Mouse (Mus musculus): ENCODE results near the gene Kcnip4.
A peak's percentile ranks its signal among the peaks of the same experiment; 100 is the strongest.

Gene Kcnip4

GRCm38 (mm10) chr5:48371890-48372766 lies 1152.6 kb downstream of the Kcnip4 start:
- DNase-seq = peak; percentile 96

GRCm38 (mm10) chr5:48349309-48349708 lies 1175.4 kb downstream of the Kcnip4 start:
- no peak for DNase-seq

GRCm38 (mm10) chr5:48345983-48346648 lies 1178.6 kb downstream of the Kcnip4 start:
- no peak for DNase-seq

GRCm38 (mm10) chr5:48345095-48345982 lies 1179.4 kb downstream of the Kcnip4 start:
- DNase-seq = peak; percentile 63

DNA sequence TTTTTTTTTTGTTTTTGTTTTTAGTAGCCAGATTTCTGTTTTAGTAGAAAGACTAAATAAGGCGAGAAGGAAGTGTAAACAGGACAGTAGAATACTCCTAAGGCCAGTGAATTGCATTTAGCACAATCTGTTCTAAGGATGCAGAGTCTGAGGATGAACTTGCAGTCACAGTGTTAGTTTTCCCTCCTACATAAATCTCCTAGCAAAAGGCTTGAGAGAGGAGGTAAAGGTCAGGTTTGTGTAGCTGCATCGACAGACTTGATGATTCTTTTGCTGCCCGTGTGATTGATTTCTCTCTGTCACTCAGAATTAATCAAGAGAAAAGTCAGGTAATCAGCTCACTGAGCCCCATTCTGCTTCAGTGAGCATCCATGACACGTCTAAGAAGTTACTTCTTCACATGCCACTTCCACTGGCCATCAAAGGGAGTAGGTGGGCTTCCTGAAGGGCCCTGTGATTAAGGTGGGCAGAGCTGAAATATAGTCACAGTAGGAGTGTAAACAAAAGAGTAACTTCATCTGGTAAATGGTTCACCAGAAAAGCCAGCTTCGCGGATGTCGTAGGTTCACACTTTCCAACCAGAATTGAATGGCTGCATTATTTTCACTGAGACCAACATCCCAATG lies 1183.8 kb downstream of the Kcnip4 start:
- DNase-seq = peak; percentile 7

All from retina, postnatal 1 day (tissue).